Mouse (Mus musculus) liver, embryonic 18 days (tissue): ENCODE measurements around the gene 1810009J06Rik. TPM values are rescaled to one million over a fixed set of nuclear protein-coding genes. Genes with fewer than 3 reads are reported as not detected.

Experiments
- polyA plus RNA-seq: library from polyadenylated mRNA; depleted of rRNA; stranded (reverse); fragments of >200 nt; gene quantifications from 2 replicates; pipeline ENCODE4 v1.2.3, GENCODE M21; 2012; rRNA removed

Gene 1810009J06Rik
- not detected in 2 replicates for polyA plus RNA-seq

DNA sequence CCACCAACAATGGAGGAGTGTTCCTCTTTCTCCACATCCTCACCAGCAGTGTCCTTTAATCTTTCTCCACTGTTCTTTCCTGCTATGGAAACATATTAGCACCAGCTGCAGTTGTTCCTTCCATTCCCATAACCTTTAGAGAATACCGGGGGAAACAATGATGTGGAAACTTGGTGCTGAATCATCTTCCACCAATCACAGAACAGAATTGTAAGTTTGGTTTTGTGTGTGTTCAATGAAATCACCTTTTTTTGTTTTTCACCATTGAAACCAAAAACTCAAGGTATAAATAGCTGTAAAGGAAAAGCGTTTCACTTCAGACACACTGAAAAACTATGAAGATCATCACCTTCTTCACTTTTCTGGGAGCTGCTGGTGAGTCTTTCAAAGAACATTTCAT, at the start of gene 1810009J06Rik:
Gene 1810009J06Rik, plus strand, starts transcription at position 301 of the 400 bp plus-strand sequence.

DNA sequence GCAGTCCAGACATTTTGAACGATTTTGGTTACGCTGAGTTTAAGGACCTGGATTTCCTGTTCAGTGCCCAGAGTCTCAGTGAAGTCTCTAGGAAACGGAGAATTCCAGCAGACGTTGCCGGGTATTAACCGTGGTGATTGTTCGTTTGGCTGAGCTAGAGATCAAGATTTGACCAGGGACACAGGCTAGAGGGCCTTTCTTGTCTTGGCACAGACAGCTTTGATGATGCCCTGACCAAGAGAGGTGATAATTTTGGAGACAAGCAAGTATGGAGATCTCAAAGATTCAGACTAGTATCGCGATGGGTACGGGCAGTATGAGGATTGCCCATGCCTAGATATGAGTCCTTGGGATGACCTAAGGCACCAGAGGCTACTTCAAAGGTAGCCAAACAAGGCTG, 24.1 kb upstream of the 1810009J06Rik start, which contains the start of gene 1700074P13Rik:
Gene 1700074P13Rik, minus strand, starts transcription at position 101 of the 400 bp plus-strand sequence.

DNA sequence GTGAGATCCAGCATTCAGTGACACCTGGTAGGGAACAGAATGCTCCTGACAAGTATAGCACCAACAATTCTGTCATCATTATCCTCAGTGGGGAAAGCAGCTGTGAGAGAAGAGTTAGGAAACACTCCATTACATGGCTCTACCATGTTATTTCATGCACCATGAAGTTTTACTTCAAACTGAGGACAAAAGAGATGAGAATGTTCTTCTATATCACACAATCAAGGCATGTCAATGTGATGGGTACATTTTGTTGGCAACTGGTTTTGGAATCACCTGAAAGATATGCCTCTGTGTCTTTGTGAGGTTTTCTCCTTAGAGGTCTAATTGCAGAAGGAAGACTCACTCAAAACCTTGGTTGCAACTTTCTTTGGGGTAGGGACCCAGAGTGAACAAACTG, 12.8 kb upstream of the 1810009J06Rik start, which contains the start of gene Gm4744:
Gene Gm4744, minus strand, starts transcription at position 101 of the 400 bp plus-strand sequence.

DNA sequence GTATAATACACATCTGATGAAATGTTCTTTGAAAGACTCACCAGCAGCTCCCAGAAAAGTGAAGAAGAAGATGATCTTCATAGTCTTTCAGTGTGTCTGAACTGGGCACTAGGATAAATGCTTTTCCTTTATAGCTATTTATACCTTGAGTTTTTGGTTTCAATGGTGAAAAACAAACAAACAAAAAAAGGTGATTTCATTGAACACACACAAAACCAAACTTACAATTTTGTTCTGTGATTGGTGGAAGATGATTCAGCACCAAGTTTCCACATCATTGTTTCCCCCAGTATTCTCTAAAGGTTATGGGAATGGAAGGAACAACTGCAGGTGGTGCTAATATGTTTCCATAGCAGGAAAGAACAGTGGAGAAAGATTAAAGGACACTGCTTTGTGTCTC, 34.8 kb downstream of the 1810009J06Rik start, which contains the start of gene Gm2663:
Gene Gm2663, minus strand, starts transcription at position 101 of the 400 bp plus-strand sequence.

Other genes starting within 250 kb of the 1810009J06Rik start
- not detected in 2 replicates for gene Moxd2, start 77.3 kb upstream of the 1810009J06Rik start, polyA plus RNA-seq
- gene Prss58, start 64.4 kb upstream of the 1810009J06Rik start, polyA plus RNA-seq, result not detected in 2 replicates
- not detected in 2 replicates for gene 1700074P13Rik, start 24.2 kb upstream of the 1810009J06Rik start, polyA plus RNA-seq
- not detected in 2 replicates for gene Gm4744, start 12.9 kb upstream of the 1810009J06Rik start, polyA plus RNA-seq
- gene Gm2663, start 34.7 kb downstream of the 1810009J06Rik start, polyA plus RNA-seq, result not detected in 2 replicates
- 0.25 TPM in 1 of 2 replicates, not detected in the other for gene 2210010C04Rik, start 70.8 kb downstream of the 1810009J06Rik start, polyA plus RNA-seq